In genomic region chr2:165503259-165504203, GRCm38 (mm10) we compare ENCODE assay signal across 7 mouse cellular contexts. TPM values are rescaled to one million over a fixed set of nuclear protein-coding genes. Genes with fewer than 3 reads are reported as not detected.
DNase-seq lines count a peak whose midpoint lies in the region; ATAC-seq and TF ChIP-seq lines count a peak whose summit lies in the region.

Gene Slc2a10 (plus strand): TSS chr2:165503787.

- no peak for TF ChIP-seq CTCF in kidney, postnatal 0 days (IDR thresholded peaks at IDR 0.05; ENCODE audit: low read depth)

- H3K9ac ChIP-seq in embryonic facial prominence, embryonic 11.5 days (replicated peaks; ENCODE audit: low read length), result peak within 1 kb of the TSS; percentile 72
- H3K9ac ChIP-seq in kidney, postnatal 0 days (ENCODE audit: low read depth, low read length), result peak within 1 kb of the TSS; percentile 63

- H3K9me3 ChIP-seq in embryonic facial prominence, embryonic 11.5 days (replicated peaks; ENCODE audit: control insufficient read depth, low read length), result no peaks in the 10 kb centered on the region
- H3K9me3 ChIP-seq in heart, embryonic 10.5 days, result no peaks in the 10 kb centered on the region
- no peaks in the 10 kb centered on the region for H3K9me3 ChIP-seq in kidney, postnatal 0 days (replicated peaks; ENCODE audit: low read length)

- peak; percentile 31 for DNase-seq in adrenal gland, postnatal 25 days
- peak; percentile 54 for DNase-seq in embryonic facial prominence, embryonic 11.5 days (ENCODE audit: low spot score)
- DNase-seq in heart, embryonic 10.5 days (ENCODE audit: low spot score), result peak; percentile 82
- peak; percentile 74 for DNase-seq in kidney, postnatal 0 days (ENCODE audit: low spot score)
- DNase-seq in lung, postnatal 4 days, result peak; percentile 76 to 87
- peak; percentile 77 for DNase-seq in testis, postnatal 10 days (ENCODE audit: low spot score)
- no peak for DNase-seq in spleen, adult 12 weeks (ENCODE audit: low spot score)

- ATAC-seq in embryonic facial prominence, embryonic 11.5 days (replicated peaks; ENCODE audit: insufficient number of reproducible peaks, low FRiP score, low TSS enrichment, low read depth), result peak; percentile 83
- peak; percentile 71 for ATAC-seq in kidney, postnatal 0 days (replicated peaks; ENCODE audit: low FRiP score, low read depth)

- H3K36me3 ChIP-seq in embryonic facial prominence, embryonic 11.5 days (replicated peaks; ENCODE audit: control insufficient read depth, insufficient read depth, low read depth, low read length), result no peaks in the 10 kb centered on the region
- no peaks in the 10 kb centered on the region for H3K36me3 ChIP-seq in heart, embryonic 10.5 days
- no peaks in the 10 kb centered on the region for H3K36me3 ChIP-seq in kidney, postnatal 0 days (ENCODE audit: insufficient read depth, low read length)

- peak within 1 kb of the TSS; percentile 86 for H3K4me2 ChIP-seq in embryonic facial prominence, embryonic 11.5 days (ENCODE audit: low read depth, low read length)
- peak within 1 kb of the TSS; percentile 79 for H3K4me2 ChIP-seq in kidney, postnatal 0 days (ENCODE audit: low read length)

- H3K27me3 ChIP-seq in embryonic facial prominence, embryonic 11.5 days (ENCODE audit: control insufficient read depth, insufficient read depth, low read length), result no peaks in the 10 kb centered on the region
- peaks cover 24% of the 10 kb centered on the region for H3K27me3 ChIP-seq in heart, embryonic 10.5 days (ENCODE audit: insufficient read depth, poor library complexity, severe bottlenecking)
- H3K27me3 ChIP-seq in kidney, postnatal 0 days (ENCODE audit: insufficient read depth, low read length), result no peaks in the 10 kb centered on the region

- H3K27ac ChIP-seq in embryonic facial prominence, embryonic 11.5 days (replicated peaks; ENCODE audit: low read depth, low read length), result peak within 1 kb of the TSS; percentile 11; the same call in 1 of the 2 replicates
- H3K27ac ChIP-seq in heart, embryonic 10.5 days, result peak within 1 kb of the TSS; percentile 87
- 0 out of 2 replicates have a peak within 1 kb of the TSS, but pooled peaks have one; percentile 6 for H3K27ac ChIP-seq in kidney, postnatal 0 days

- peak within 1 kb of the TSS; percentile 49 for H3K4me3 ChIP-seq in embryonic facial prominence, embryonic 11.5 days (ENCODE audit: low read depth, low read length)
- H3K4me3 ChIP-seq in heart, embryonic 10.5 days, result peak within 1 kb of the TSS; percentile 73
- H3K4me3 ChIP-seq in kidney, postnatal 0 days (replicated peaks; ENCODE audit: low read depth, low read length), result peak within 1 kb of the TSS; percentile 43

- H3K4me1 ChIP-seq in embryonic facial prominence, embryonic 11.5 days (ENCODE audit: control insufficient read depth, insufficient read depth, low read length), result peaks cover 6% of the 10 kb centered on the region
- peaks cover 18% of the 10 kb centered on the region for H3K4me1 ChIP-seq in heart, embryonic 10.5 days
- peaks cover 6% of the 10 kb centered on the region for H3K4me1 ChIP-seq in kidney, postnatal 0 days (replicated peaks; ENCODE audit: insufficient read depth, low read length)

- 5% methylated on average over 26 of the region's 32 CpGs for WGBS in embryonic facial prominence, embryonic 11.5 days
- WGBS in heart, embryonic 10.5 days, result 5% methylated on average over 32 of the region's 32 CpGs
- 8% methylated on average over 21 of the region's 32 CpGs for WGBS in kidney, postnatal 0 days

RNA-seq across cellular contexts. Expression of gene Slc2a10, which starts in this region (rescaled TPM):
- total RNA-seq in adrenal gland, postnatal 25 days (2021), result 0.43 and 0.82 TPM in 2 replicates
- 2.8 and 3.8 TPM in 2 replicates for polyA plus RNA-seq in embryonic facial prominence, embryonic 11.5 days (2014; fragmentation: Nextera tagmentation; extraction: Ambion mirVana)
- 4.2 and 4.6 TPM in 2 replicates for polyA plus RNA-seq in heart, embryonic 10.5 days (2016; fragmentation: Nextera tagmentation; extraction: Ambion mirVana)
- polyA plus RNA-seq in kidney, postnatal 0 days (2015; fragmentation: Nextera tagmentation; extraction: Ambion mirVana), result 3.2 and 4.3 TPM in 2 replicates

Comparison
In these comparisons a context has a peak if more than half of its experiments do, and no peak if none do; other contexts are left out.
1. Peak in DNase-seq in adrenal gland, postnatal 25 days; RNA of the gene not detected or under 1 TPM.
2. H3K27ac ChIP-seq: peak in every context shown above with its lines; median percentile 87 in heart, embryonic 10.5 days; 11 in embryonic facial prominence, embryonic 11.5 days; 6 in kidney, postnatal 0 days.